Mouse (Mus musculus): ENCODE measurements around the gene Zfp36.

Gene Zfp36

DNA sequence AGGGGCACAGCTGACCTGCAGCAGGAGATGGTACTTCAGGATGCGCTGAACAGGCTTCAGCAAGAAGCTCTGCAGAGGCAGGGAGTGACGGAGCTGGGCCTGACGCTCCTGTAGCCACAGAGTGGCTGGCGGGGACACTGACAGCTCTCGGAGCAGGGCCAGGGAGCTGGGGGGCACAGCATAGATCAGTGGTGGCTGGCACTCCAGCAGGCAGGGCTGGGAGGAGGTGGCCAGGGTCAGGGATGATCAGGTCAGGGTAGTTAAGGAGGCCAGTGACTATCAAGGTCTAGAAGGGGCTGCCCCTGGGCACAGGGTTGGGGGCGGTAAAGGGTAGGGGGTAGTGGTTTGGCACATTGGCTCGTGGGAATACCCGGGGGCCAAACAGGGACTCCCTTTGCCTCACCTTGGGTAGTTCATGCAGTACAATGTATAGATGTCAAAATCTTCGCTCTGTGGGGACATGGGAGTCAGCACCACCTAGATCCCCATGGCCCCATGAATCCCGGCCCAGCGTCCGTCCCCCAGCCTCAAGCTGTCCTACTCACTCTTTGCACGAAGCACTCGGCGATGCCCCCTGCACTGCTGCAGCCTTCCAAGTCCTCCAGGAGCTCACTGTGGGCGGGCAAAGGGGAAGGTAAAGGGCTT, 11.7 kb downstream of the Zfp36 start:
- no peak for DNase-seq (ENCODE audit: low spot score)

- no peak for DNase-seq (ENCODE audit: low spot score)
Measured at GRCm38 (mm10) chr7:28367663-28368275, 12.3 kb downstream of the Zfp36 start.

GRCm38 (mm10) chr7:28362441-28363060, 17.5 kb downstream of the Zfp36 start:
- no peak for DNase-seq (ENCODE audit: low spot score)

- no peak for DNase-seq (ENCODE audit: low spot score)
Measured at GRCm38 (mm10) chr7:28361647-28362341, 18.3 kb downstream of the Zfp36 start.

DNA sequence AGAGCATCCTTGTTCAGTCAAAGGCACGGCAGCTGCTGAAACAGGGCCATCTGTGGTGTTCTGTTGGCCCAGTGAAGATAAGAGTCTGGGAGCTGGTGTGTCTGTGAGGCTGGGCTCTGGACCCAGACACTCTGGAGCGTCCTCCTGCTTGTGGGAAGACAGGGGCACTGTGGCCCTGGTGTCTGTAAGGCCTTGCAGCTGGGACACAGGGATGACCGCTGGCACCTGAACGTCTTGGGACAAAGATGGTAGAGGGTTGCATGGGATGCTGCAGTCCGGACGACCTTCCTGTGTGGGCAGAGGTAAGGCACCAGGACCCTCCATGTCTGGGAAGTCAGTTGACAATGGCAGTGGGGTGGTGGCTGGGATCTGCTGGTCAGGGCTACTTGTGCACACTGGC, 19.8 kb downstream of the Zfp36 start:
- no peak for DNase-seq (ENCODE audit: low spot score)

GRCm38 (mm10) chr7:28359854-28360253, 20.2 kb downstream of the Zfp36 start:
- no peak for DNase-seq (ENCODE audit: low spot score)

DNA sequence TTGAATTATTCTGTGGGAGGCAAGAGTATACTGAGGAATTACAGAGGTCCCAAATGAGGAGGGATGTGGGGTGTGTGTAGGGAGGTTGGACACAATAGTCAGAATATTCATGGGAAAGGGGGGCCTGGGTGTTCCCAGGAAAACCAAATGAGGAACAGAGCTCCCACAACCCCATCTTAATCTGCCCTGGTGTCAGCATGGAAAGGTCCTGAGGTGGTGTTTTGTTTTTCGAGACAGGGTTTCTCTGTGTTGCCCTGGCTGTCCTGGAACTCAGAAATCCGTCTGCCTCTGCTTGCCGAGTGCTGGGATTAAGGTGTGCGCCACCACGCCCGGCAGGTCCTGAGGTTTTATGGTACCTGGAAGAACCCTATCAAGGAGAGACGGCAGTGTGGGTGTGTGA, 21.6 kb downstream of the Zfp36 start:
- DNase-seq (ENCODE audit: low spot score): no peak

- no peak for DNase-seq (ENCODE audit: low spot score)
Measured at GRCm38 (mm10) chr7:28357984-28358383, 22.1 kb downstream of the Zfp36 start.

DNA sequence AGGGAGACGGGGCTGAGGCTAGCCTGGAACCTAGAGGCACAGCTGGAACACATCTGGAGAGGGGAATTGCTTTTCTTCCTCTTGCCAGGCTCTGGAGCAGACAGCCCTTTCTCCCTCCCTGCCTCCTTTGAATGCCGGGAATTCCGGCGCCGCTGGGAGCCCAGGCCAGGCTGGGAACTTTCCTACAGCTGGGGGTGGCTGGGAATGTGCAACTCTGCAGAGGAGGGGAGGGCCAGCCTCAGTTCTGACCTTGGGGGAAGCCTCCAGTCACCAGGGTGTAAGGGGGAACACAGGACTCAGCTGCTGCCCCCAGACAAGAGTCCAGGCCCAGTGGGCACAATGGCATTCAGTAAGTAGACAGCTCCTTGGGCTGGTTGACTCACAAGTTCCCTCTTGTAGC, 23.1 kb downstream of the Zfp36 start:
- DNase-seq (ENCODE audit: low spot score): no peak

GRCm38 (mm10) chr7:28355221-28355620, 24.8 kb downstream of the Zfp36 start:
- no peak for DNase-seq (ENCODE audit: low spot score)

DNA sequence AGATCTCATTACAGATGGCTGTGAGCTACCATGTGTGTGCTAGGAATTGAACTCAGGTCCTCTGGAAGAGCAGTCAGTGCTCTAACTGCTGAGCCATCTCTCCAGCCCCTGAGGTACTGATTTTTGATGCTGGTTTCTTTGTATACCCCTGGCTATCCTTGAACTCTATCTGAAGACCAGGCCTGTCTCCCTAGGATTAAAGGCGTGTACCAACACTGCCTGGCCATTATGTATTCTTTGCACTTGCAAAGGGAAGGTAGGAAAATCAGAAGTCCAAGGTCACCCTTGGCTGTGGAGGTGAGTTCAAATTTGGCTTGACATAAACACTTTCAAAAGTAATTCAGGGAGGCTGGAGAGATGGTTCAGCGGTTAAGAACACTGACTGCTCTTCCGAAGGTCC, 25.5 kb downstream of the Zfp36 start:
- no peak for DNase-seq (ENCODE audit: low spot score)

- no peak for DNase-seq (ENCODE audit: low spot score)
Measured at GRCm38 (mm10) chr7:28354113-28354581, 25.9 kb downstream of the Zfp36 start.

DNA sequence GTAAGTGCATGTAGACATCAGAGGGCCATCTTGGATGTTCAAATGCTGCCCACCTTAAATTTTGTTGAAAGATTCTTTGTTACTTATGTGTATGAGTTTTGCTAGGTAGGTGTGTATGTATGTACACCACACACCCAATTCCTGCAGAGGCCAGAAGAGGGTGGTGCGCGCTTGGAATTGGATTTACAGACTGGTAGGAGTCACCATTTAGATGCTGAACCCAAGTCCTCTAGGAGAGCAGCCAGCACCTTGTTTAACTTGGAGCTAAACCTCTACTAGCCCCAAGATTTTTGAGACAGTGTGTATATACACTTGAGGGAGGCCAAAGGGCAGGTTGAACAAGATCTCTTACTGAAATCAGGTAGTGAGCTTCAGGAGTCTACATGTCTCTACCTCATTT, 26.8 kb downstream of the Zfp36 start:
- DNase-seq (ENCODE audit: low spot score): no peak

- no peak for DNase-seq (ENCODE audit: low spot score)
Measured at GRCm38 (mm10) chr7:28351676-28352191, 28.3 kb downstream of the Zfp36 start.

- peak; percentile 98 for DNase-seq (ENCODE audit: low spot score)
Measured at GRCm38 (mm10) chr7:28350155-28350883, 29.7 kb downstream of the Zfp36 start, which contains the start of gene Rps16. Gene Rps16, plus strand, starts transcription at chr7:28350652.

DNA sequence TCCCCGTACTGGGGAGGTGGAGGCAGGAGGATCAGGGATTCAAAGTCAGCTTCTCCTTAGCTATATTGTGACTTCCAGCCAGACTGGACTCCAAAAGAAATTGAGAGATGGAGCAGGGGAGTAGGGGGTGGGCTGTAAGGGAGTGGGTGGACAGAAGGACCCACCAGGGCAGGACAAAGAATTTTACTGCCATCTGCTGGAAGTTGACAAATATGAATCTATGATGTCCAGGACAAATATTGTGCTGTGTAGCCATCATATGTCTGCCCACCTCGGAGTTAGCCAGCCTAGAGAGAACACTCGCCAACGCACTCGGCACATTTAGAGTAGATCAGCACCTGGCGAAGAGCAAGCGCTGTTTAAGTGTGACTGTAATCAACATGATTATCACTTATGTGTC, 31.5 kb downstream of the Zfp36 start:
- DNase-seq (ENCODE audit: low spot score): no peak

DNA sequence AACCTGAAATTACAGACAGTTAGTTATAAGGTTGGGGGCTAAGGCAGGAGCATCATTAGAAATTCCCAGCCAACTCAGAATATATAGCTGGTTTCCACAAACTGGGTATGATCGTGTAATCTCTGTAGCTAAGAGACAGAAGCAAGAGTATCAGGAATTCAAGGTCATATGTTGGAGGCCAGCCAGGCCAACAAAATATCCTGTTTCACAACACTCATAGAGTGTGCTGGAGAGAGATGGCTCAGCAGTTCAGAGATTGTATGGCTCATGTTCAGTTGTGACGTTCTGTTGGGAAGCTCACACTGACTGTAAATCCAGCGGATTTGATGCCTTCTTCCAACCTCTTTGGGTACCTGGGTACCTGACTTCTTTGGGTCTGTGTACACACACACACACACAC, 32.3 kb downstream of the Zfp36 start:
- DNase-seq (ENCODE audit: low spot score): no peak

DNA sequence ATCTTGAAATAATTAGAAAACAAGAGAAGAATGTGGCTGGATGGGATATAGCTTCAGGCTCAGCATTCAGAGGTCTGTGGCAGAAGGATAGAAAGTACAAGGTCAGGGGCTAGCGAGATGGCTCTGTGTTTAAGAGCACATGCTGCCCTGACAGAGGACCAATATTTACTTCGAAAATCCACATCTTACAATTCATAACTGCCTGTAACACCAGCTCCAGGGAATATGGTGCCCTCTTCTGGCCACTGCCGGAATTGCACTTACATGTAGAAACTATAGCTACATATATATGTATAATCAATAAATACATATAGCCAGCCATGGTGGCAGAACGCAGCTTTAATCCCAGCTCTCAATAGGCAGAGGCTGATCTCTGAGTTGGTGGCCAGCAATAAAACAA, 35.4 kb downstream of the Zfp36 start:
- DNase-seq (ENCODE audit: low spot score): no peak

DNA sequence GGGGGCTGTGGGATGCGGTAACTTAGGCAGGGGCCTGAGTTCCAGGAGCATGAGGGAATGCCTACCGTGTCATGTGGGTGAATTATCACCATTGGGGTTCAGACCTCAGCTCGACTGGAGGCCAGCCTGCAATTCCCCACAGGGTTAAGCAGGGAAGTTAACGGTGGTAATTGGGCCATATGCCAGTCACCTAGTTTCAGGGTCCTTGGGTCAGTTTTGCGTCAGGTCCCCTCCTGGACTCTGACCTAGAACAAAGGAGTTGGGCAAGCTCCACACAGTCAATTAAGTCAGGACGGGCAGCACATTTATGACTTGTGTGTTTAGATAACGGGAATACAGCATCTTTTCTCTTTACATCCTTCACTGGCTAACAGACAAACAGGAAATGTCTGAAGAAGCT, 38.7 kb downstream of the Zfp36 start:
- no peak for DNase-seq (ENCODE audit: low spot score)

DNA sequence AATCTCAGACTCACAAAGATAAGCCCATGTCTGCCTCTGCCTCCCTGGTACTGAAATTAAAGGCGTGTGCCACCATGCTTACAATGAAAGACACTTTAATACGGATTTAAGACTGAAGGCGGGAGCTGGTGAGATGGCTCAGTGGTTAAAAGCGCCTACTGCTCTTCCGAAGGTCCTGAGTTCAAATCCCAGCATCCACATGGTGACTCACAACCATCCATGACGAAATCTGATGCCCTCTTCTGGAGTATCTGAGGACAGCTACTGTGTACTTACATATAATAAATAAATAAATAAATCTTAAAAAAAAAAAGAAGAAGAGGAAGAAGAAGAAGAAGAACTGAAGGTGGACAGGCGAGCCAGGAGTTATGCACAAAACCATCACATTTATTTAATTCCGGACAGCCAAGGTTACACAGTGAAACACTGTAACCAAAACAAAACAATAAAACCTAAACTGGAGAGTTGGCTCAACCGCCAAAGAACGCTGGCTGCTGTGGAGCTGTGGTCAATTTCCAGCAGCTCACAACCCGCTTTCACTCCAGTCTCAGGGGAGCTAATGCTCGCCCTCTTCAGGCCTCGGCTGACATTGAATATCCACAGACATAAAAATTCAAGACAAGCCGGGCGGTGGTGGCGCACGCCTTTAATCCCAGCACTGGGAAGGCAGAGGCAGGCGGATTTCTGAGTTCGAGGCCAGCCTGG, 40.7 kb downstream of the Zfp36 start:
- peak; percentile 39 for DNase-seq (ENCODE audit: low spot score)
